Mouse (Mus musculus) bone marrow macrophage, adult 2 months (primary cell): ENCODE measurements around the gene Susd6.

Experiments
- CTCF ChIP-seq: IDR thresholded peaks from 2 replicates; pipeline ENCODE4 v1.5.1; 2012; ENCODE audit warnings: low read depth, mild to moderate bottlenecking, low read length, moderate library complexity
- POLR2A ChIP-seq: IDR thresholded peaks from 2 replicates; pipeline ENCODE4 v1.6.1; 2012; ENCODE audit warnings: mild to moderate bottlenecking, low read depth, low read length, borderline replicate concordance

DNA sequence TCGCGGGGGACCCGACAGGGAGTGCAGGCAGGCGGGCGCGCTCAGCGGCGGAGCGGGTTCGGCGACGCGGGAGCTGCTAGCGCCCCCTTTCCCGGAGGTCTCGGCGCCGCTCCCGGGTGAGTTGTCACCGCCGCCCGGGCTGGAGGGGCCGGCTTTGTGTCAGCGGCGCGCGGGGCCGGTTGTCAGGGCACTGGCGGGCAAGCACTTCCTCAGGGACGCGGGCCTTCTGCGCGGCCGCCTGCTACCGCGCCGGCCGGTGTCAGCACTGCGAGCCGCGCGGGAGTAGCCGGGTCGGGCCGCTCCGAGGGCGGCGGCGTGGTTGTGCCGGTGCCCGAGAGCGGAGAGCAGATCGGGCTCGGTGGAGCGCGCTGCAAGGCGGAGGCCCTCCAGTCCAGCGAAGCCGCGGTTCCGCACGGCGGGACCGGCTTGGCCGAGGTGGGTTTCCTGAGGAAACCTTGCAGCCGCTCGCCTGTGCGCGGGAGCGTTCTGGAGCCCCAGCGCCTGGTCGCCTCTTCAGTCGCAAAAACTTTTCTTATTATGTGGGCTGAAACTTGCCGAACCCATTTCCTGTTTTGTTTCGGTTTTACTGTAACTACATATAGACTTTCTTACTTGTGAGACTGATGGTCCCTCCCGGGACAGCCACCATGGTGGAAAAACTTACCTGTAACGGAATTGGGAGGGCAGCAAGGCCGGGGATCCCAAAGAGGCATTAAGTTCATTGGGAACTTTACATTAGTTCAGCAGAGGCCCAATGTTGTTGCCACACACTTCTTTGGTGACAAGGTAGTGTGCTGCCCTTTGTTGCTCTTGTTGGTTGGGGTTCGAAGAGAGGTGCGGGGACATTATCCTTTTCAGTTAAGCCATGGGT is 625 bp downstream of the Susd6 start:
- no peak for TF ChIP-seq POLR2A
- no peak for TF ChIP-seq CTCF
